Mouse (Mus musculus) MEL (cell line): ENCODE measurements around the gene Olfr68.

ENCODE experiments used
- CTCF ChIP-seq, 3 experiments: IDR thresholded peaks in 2 of 3; conservative IDR thresholded peaks in 1 of 3; 2 replicates each; pipeline ENCODE4 v1.5.1; 2011 to 2012; ENCODE audit warnings: low read length in 3 of 3, low read depth in 2 of 3, mild to moderate bottlenecking in 2 of 3, improper control_type of control experiment in 1 of 3, inconsistent platforms in 1 of 3, mixed read lengths in 1 of 3, moderate library complexity in 1 of 3; ENCODE audit not compliant: control insufficient read depth in 1 of 3, insufficient read depth in 1 of 3, poor library complexity in 1 of 3, severe bottlenecking in 1 of 3
- EP300 ChIP-seq, 2 experiments: IDR thresholded peaks; 2 replicates each; pipeline ENCODE4 v1.6.1; 2011; ENCODE audit warnings: improper control_type of control experiment in 2 of 2, low read length in 2 of 2, low read depth in 1 of 2, mild to moderate bottlenecking in 1 of 2
- ETS1 ChIP-seq: IDR thresholded peaks from 2 replicates; pipeline ENCODE4 v1.6.1; 2012; ENCODE audit warnings: low read depth, mild to moderate bottlenecking, inconsistent platforms, low read length, improper control_type of control experiment, moderate library complexity
- MXI1 ChIP-seq: IDR thresholded peaks from 2 replicates; pipeline ENCODE4 v1.6.1; 2011; ENCODE audit warnings: mild to moderate bottlenecking, low read depth, low read length, improper control_type of control experiment
- POLR2A ChIP-seq, 2 experiments: IDR thresholded peaks; 2 replicates each; pipeline ENCODE4 v1.6.1; 2011 to 2012; ENCODE audit warnings: low read length in 2 of 2, mild to moderate bottlenecking in 2 of 2, control low read depth in 1 of 2, improper control_type of control experiment in 1 of 2, low read depth in 1 of 2, moderate library complexity in 1 of 2; ENCODE audit not compliant: control insufficient read depth in 1 of 2, insufficient read depth in 1 of 2, poor library complexity in 1 of 2
- RAD21 ChIP-seq: IDR thresholded peaks from 2 replicates; pipeline ENCODE4 v1.6.1; 2011; ENCODE audit warnings: mild to moderate bottlenecking, low read depth, low read length, improper control_type of control experiment
- USF1 ChIP-seq: IDR thresholded peaks from 2 replicates; pipeline ENCODE4 v1.6.1; 2014; ENCODE audit warnings: low read depth, mild to moderate bottlenecking, inconsistent platforms, low read length, improper control_type of control experiment, moderate library complexity

DNA sequence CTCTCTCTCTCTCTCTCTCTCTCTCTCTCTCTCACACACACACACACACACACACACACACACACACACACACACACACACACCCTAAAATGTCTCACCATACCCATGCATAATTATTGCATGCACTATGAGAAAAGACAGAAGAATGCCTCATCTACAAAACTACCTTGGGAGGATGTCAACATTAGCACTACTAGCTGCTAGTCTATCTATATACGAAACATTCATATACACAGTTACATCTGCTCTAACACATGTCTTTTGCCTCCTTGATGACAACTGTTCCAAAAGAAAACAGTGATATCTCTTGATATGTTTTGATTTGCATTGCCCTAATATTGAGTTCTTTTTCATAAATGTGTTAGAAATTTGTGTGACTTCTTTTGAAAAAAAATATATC lies 30.8 kb upstream of the Olfr68 start:
- TF ChIP-seq RAD21: no peak
- peak; percentile 50 to 72 for TF ChIP-seq EP300 (IDR thresholded peaks at IDR 0.05; ENCODE audit: low read depth in 1 of 2, low read length in 2 of 2)
- no peak for TF ChIP-seq CTCF (IDR thresholded peaks at IDR 0.05 in 2 of 3, conservative IDR thresholded peaks at IDR 0.05 in 1 of 3; ENCODE audit: control insufficient read depth in 1 of 3, insufficient read depth in 1 of 3, low read depth in 2 of 3, low read length in 3 of 3, poor library complexity in 1 of 3, severe bottlenecking in 1 of 3)
- TF ChIP-seq POLR2A (IDR thresholded peaks at IDR 0.05; ENCODE audit: control insufficient read depth in 1 of 2, insufficient read depth in 1 of 2, low read depth in 1 of 2, low read length in 2 of 2, poor library complexity in 1 of 2): no peak
- TF ChIP-seq ETS1: peak; percentile 77
- TF ChIP-seq USF1: no peak
- peak; percentile 67; the same call in 1 of the 2 replicates for TF ChIP-seq MXI1
